Comparison of ENCODE assay signal across 8 mouse cellular contexts in the genomic region with DNA sequence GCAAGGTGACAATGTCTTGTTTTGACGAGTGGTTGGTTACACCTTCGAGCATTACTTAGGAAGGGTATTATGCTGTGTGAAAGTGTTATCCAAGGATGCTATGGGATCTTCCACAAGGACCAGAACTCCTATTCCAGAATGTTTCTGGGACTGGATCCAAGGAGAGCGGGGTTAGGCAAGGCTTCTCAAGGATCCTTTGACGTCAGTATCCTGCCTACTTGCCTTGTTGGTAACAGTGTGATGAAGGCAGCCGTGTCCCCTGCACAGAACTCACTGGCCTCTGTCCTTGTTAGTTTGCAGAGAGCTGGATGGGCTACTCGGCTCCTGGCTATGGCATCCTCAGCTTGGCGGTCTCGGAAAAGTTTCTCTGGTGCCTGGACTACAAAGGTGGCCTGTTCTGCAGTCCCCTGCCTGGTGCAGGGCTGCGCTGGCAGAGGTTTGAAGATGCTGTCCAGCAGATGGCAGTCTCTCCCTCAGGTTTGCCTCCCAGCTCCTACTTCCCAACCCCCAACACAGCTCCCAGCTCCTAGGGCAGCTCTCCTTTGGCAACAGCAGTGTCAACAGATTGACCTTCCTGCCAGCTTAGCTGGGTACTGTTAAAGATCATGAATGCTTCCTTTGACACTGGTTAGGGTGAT. TPM values are rescaled to one million over a fixed set of nuclear protein-coding genes. Genes with fewer than 3 reads are reported as not detected.
DNase-seq lines count a peak whose midpoint lies in the region; ATAC-seq lines count a peak whose summit lies in the region.

No protein-coding gene starts in this region.

- 56% methylated on average over 9 of the region's 9 CpGs for WGBS in embryonic facial prominence, embryonic 14.5 days
- 58% methylated on average over 9 of the region's 9 CpGs for WGBS in limb, embryonic 12.5 days
- 61% methylated on average over 9 of the region's 9 CpGs for WGBS in midbrain, embryonic 16.5 days

- H3K27ac ChIP-seq in embryonic facial prominence, embryonic 14.5 days (replicated peaks; ENCODE audit: low read depth, low read length) = no peak overlapping the region
- no peak overlapping the region for H3K27ac ChIP-seq in limb, embryonic 12.5 days
- no peak overlapping the region for H3K27ac ChIP-seq in midbrain, embryonic 16.5 days (ENCODE audit: low read length)

- H3K27me3 ChIP-seq in embryonic facial prominence, embryonic 14.5 days (replicated peaks; ENCODE audit: control insufficient read depth, insufficient read depth, low read length) = no peaks in the 10 kb centered on the region
- no peaks in the 10 kb centered on the region for H3K27me3 ChIP-seq in limb, embryonic 12.5 days
- no peaks in the 10 kb centered on the region for H3K27me3 ChIP-seq in midbrain, embryonic 16.5 days (ENCODE audit: control insufficient read depth, insufficient read depth, low read depth, low read length)

- no peak overlapping the region for H3K4me2 ChIP-seq in embryonic facial prominence, embryonic 14.5 days (ENCODE audit: low read depth, low read length)
- H3K4me2 ChIP-seq in limb, embryonic 12.5 days = no peak overlapping the region
- no peak overlapping the region for H3K4me2 ChIP-seq in midbrain, embryonic 16.5 days (ENCODE audit: low read length)

- no peak overlapping the region for H3K4me3 ChIP-seq in embryonic facial prominence, embryonic 14.5 days (ENCODE audit: low read depth, low read length)
- no peak overlapping the region for H3K4me3 ChIP-seq in limb, embryonic 12.5 days (replicated peaks)
- no peak overlapping the region for H3K4me3 ChIP-seq in midbrain, embryonic 16.5 days (ENCODE audit: low read depth, low read length)

- peaks cover 56% of the 10 kb centered on the region for H3K36me3 ChIP-seq in embryonic facial prominence, embryonic 14.5 days (ENCODE audit: control insufficient read depth, insufficient read depth, low read length)
- peaks cover 51% of the 10 kb centered on the region for H3K36me3 ChIP-seq in limb, embryonic 12.5 days
- H3K36me3 ChIP-seq in midbrain, embryonic 16.5 days (ENCODE audit: control insufficient read depth, insufficient read depth, low read length) = peaks cover 7% of the 10 kb centered on the region; the same call in 1 of the 2 replicates

- no peaks in the 10 kb centered on the region for H3K4me1 ChIP-seq in embryonic facial prominence, embryonic 14.5 days (ENCODE audit: control insufficient read depth, insufficient read depth, low read length)
- peaks cover 4% of the 10 kb centered on the region; the same call in 1 of the 2 replicates for H3K4me1 ChIP-seq in limb, embryonic 12.5 days (replicated peaks)
- no peaks in the 10 kb centered on the region; the same call in 1 of the 2 replicates for H3K4me1 ChIP-seq in midbrain, embryonic 16.5 days (ENCODE audit: control insufficient read depth, insufficient read depth, low read length)

- peak; percentile 87 for DNase-seq in 416B (ENCODE audit: low read depth)
- DNase-seq in adrenal gland, postnatal 4 days (ENCODE audit: low spot score in 2 of 2) = peak; percentile 48 to 66
- DNase-seq in embryonic facial prominence, embryonic 14.5 days (ENCODE audit: low spot score) = peak; percentile 90
- DNase-seq in heart, adult 8-10 months (ENCODE audit: low spot score) = peak; percentile 77
- DNase-seq in kidney, adult 8-10 months = peak; percentile 81 to 85
- peak; percentile 79 to 88 for DNase-seq in spleen, postnatal 4 days (ENCODE audit: low spot score in 2 of 2)

- no peaks in the 10 kb centered on the region for H3K9me3 ChIP-seq in embryonic facial prominence, embryonic 14.5 days (ENCODE audit: control insufficient read depth, low read length)
- no peaks in the 10 kb centered on the region for H3K9me3 ChIP-seq in limb, embryonic 12.5 days
- no peaks in the 10 kb centered on the region for H3K9me3 ChIP-seq in midbrain, embryonic 16.5 days (replicated peaks; ENCODE audit: control insufficient read depth, low read length, poor library complexity, severe bottlenecking)

- peak; percentile 86 for ATAC-seq in embryonic facial prominence, embryonic 14.5 days (ENCODE audit: low read depth)
- ATAC-seq in limb, embryonic 12.5 days (ENCODE audit: insufficient number of reproducible peaks, insufficient read depth, low FRiP score, low TSS enrichment, low read depth) = peak; percentile 63; the same call in 1 of the 2 replicates
- ATAC-seq in midbrain, embryonic 16.5 days = peak; percentile 82; the same call in 1 of the 2 replicates

- H3K9ac ChIP-seq in embryonic facial prominence, embryonic 14.5 days (ENCODE audit: low read depth, low read length) = no peak overlapping the region
- H3K9ac ChIP-seq in limb, embryonic 12.5 days (replicated peaks) = no peak overlapping the region
- H3K9ac ChIP-seq in midbrain, embryonic 16.5 days (ENCODE audit: low read depth, low read length) = no peak overlapping the region

RNA-seq across cellular contexts. Expression of a gene that starts 42.7 kb away (rescaled TPM):
- total RNA-seq in adrenal gland, postnatal 4 days (2021) = 1 to 10 TPM; 9.1 to 9.7 TPM
- 11.1 and 13.2 TPM in 2 replicates for polyA plus RNA-seq in embryonic facial prominence, embryonic 14.5 days (2014; fragmentation: Nextera tagmentation; extraction: Ambion mirVana)
- total RNA-seq in heart, adult 8-10 months (2022) = 10 to 100 TPM; 61.3 to 73.8 (median 68.6) TPM
- polyA plus RNA-seq in limb, embryonic 12.5 days (2016; fragmentation: Nextera tagmentation; extraction: Ambion mirVana) = 15.4 and 16.7 TPM in 2 replicates
- polyA plus RNA-seq in midbrain, embryonic 16.5 days (2015; fragmentation: Nextera tagmentation; extraction: Ambion mirVana) = 7.0 and 7.1 TPM in 2 replicates

RNA-seq across cellular contexts. Expression of a gene that starts 47.0 kb away (rescaled TPM):
- 10 to 100 TPM; 10.4 to 11.0 TPM for total RNA-seq in adrenal gland, postnatal 4 days (2021)
- 4.3 TPM in 2 replicates for polyA plus RNA-seq in embryonic facial prominence, embryonic 14.5 days (2014; fragmentation: Nextera tagmentation; extraction: Ambion mirVana)
- 1 to 10 TPM; 4.9 to 5.8 (median 5.3) TPM for total RNA-seq in heart, adult 8-10 months (2022)
- 5.2 and 6.1 TPM in 2 replicates for polyA plus RNA-seq in limb, embryonic 12.5 days (2016; fragmentation: Nextera tagmentation; extraction: Ambion mirVana)
- polyA plus RNA-seq in midbrain, embryonic 16.5 days (2015; fragmentation: Nextera tagmentation; extraction: Ambion mirVana) = 7.9 and 8.4 TPM in 2 replicates

RNA-seq across cellular contexts. Expression of a gene that starts 47.2 kb away (rescaled TPM):
- total RNA-seq in adrenal gland, postnatal 4 days (2021) = 10 to 100 TPM; 49.7 to 51.0 TPM
- 74.7 and 75.0 TPM in 2 replicates for polyA plus RNA-seq in embryonic facial prominence, embryonic 14.5 days (2014; fragmentation: Nextera tagmentation; extraction: Ambion mirVana)
- 10 to 100 TPM; 21.7 to 28.5 (median 27.8) TPM for total RNA-seq in heart, adult 8-10 months (2022)
- 62.8 and 73.1 TPM in 2 replicates for polyA plus RNA-seq in limb, embryonic 12.5 days (2016; fragmentation: Nextera tagmentation; extraction: Ambion mirVana)
- 84.2 and 90.0 TPM in 2 replicates for polyA plus RNA-seq in midbrain, embryonic 16.5 days (2015; fragmentation: Nextera tagmentation; extraction: Ambion mirVana)
